Mouse (Mus musculus) layer of hippocampus, postnatal 14 days (tissue): ENCODE measurements around the gene Ifit2. TPM values are rescaled to one million over a fixed set of nuclear protein-coding genes. Genes with fewer than 3 reads are reported as not detected.
A peak's percentile ranks its signal among the peaks of the same experiment; 100 is the strongest.
"Not testable (repeated sequence)": the region's sequence is repeated elsewhere in the genome, so short reads cannot be mapped to it uniquely, and the experiment has no call there.

Source experiments
- DNase-seq, 2 experiments: peaks; one replicate each; pipeline ENCODE4 v3.0.0; 2021 to 2022; ENCODE audit warnings: low spot score in 2 of 2, mixed read lengths in 1 of 2
- total RNA-seq, 2 experiments: library from RNA; stranded (reverse); gene quantifications; 2 replicates each; pipeline ENCODE4 v1.2.3; 2021

Gene Ifit2
- total RNA-seq, 2 experiments from 2014 or later = 3.2 to 4.3 TPM

DNA sequence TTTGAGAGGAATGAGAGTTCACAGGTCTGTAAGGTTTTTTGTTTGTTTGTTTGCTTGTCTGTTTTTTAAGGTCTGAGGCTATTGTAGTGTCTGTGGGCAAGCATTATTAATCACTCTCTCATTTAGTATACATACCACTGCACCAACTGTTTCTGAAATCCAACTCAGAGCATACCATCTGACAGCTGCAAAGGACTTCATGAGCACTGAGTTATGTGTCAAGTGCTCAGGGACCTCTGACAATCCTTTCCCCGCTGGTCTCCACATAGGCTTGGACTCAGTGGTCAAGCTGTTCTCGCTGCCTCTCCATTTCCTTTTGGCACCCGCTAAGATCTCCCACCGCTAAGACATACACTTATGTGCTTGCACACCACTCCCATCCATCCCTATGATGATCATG, 4.3 kb upstream of the Ifit2 start:
- no peak for DNase-seq

- DNase-seq = peak; percentile 49 to 66
Observed at GRCm38 (mm10) chr19:34547976-34548375, 2.5 kb upstream of the Ifit2 start.

- DNase-seq = no peak
Observed at GRCm38 (mm10) chr19:34550205-34550533, 325 bp upstream of the Ifit2 start.

GRCm38 (mm10) chr19:34551981-34552380, 1.5 kb downstream of the Ifit2 start:
- no peak for DNase-seq

DNA sequence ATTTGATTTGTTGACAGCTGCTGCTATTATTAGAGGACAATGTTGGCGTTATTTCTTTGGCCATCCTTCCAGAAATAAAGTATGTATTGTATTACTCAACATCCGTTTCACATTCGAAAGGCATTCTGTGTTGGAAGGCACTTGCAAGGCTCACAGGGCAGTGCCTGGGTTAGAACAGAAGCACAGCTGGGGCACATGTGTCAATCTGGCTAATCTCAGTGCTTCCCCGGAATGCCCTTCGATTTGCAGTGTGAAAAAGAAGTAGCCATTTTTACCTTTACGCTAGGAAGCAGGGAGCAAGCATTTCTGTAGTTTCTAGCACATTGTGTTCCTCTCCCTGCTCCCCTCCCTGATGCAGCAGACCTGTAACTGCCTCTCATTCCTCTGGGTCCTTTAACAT, 2.5 kb downstream of the Ifit2 start:
- DNase-seq = no peak

DNA sequence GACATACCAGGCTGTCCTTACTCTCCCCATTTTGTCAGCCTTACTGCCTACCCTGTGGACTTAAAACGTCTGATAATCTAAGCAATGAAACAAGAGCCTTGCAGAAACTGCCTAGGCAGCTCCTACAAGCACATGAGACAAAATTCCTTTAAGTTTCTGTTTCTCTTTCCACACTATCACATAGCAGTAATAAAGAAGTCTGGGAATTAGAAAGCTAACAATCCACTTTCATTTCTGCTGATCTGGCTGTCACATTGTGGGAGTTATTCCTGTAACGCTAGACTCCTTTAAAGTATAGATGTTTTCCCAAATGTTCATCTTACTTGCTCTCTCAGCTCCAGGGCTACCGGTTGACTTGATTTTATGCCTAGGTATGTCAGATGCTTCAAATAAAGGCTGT, 3.0 kb downstream of the Ifit2 start:
- no peak for DNase-seq

- no peak for DNase-seq
Observed at GRCm38 (mm10) chr19:34554061-34554460, 3.6 kb downstream of the Ifit2 start.

DNA sequence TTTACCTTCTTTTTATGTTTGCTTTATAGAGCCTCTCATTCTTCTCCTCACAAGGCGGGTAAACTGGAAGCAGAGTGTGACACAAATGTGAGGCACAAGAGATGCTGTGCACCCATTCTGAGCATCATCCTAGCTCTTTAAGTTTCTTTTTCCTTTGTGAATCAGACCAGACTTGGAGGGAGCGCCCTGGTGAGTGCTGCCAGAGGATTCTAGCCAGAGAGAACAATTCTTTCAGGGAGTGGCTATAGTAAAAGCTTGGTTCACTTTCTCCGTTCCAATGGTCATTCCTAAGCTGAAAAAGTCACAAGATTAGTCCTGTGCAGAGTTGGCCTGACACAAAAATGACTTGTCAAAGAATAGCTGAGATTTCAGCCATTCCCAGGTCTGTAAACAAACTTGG, 6.1 kb downstream of the Ifit2 start:
- no peak for DNase-seq

DNA sequence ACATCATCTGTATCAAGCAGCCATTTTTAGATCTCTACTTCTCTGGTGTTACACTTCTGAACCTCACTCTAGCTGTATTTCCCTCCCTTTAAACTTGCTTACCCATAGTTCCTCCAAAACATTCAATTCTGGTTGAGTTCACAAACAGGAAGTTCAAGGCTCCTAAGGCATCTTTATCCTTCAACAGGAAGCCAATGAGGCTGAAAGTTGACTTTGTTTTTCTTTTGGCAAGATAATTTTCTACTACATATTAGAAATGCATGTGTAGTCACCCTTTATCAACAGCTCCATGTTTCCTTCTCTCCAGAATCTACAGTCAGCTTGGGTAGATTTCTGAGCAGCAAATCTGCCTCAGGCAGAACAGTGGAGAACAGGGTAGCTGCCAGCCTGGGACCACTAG, 12.1 kb downstream of the Ifit2 start:
- no peak for DNase-seq

GRCm38 (mm10) chr19:34566178-34566784, 15.8 kb downstream of the Ifit2 start:
- DNase-seq = no peak

DNA sequence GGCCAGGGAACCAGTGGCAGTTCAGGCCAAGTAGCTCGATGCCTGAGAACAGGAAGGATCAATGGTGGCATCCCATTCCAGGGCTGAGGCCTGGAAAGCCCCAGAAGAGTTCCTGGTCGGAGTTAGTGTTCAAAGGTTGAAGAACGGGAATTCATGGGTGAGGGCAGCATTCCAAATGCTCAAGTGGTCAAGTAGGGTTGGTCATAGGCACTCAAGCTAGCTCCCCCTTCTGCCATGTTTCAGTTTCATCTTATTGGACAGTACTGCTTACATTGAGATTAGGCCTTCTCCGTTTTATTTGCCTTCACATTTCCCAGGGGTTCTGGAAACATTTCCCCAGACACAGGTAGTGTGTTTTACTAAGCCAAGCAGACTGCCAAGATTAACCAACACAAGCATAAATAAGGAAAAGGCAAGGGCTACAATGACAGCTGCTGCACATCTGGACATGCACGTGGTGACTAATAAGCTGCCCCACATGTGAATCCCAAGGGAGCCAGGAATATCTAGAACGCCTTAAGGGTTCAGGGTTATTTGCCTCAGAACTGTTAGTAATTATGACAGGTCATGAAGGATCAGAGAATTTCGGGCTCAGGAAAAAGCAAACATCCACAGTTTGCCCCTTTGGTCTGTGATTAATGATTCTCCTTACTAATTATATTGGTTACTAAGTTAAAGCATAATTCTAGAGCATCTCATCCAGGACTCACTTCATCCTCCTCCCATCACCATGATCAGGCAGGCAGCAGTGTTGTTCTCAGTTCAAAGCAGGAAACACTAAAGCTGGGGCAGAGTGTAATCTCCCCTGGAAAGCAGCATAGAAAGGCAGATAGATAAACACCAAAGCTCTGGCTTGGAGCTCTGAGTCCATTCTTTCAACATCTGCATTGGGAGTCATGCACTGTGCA, 18.7 kb downstream of the Ifit2 start:
- no peak for DNase-seq

DNA sequence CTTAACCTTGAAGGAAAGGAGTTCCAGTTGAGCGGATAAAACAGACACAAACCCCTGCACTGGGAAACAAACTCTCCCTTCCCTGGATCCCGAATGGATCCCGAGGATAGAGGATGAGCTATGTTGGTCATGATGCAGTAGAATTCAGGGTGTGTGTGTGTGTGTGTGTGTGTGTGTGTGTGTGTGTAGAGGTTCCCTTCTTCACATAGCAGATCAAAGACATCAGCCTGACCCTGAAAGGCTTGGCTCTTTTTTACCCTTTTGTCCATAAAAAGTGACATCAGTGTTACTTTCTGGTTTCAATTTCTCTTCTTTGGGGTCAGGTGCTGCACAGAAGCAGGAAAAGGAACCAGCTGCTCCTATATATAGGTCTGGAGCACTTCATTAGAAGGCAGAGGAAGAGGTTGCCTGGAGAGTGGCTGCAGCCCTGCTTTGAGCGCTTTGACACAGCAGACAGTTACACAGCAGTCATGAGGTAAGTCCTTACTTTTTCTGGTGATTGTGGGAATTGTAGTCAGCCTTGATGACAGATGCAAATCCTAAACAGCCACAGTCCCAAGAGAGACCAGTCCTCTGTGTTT, 19.5 kb downstream of the Ifit2 start:
- DNase-seq = no peak

- no peak for DNase-seq
Observed at GRCm38 (mm10) chr19:34571080-34571479, 20.6 kb downstream of the Ifit2 start.

- no peak for DNase-seq
Observed at GRCm38 (mm10) chr19:34573650-34574049, 23.2 kb downstream of the Ifit2 start.

GRCm38 (mm10) chr19:34577121-34577520, 26.6 kb downstream of the Ifit2 start:
- no peak for DNase-seq

- DNase-seq = not testable (repeated sequence)
Observed at GRCm38 (mm10) chr19:34582696-34583095, 32.2 kb downstream of the Ifit2 start.

- DNase-seq = not testable (repeated sequence)
Observed at GRCm38 (mm10) chr19:34583126-34583766, 32.8 kb downstream of the Ifit2 start, which contains the start of gene Ifit3. Gene Ifit3, plus strand, starts transcription at chr19:34583531.

- not testable (repeated sequence) for DNase-seq
Observed at GRCm38 (mm10) chr19:34585740-34586458, 35.4 kb downstream of the Ifit2 start.

GRCm38 (mm10) chr19:34587898-34588692, 37.6 kb downstream of the Ifit2 start:
- not testable (repeated sequence) for DNase-seq

DNA sequence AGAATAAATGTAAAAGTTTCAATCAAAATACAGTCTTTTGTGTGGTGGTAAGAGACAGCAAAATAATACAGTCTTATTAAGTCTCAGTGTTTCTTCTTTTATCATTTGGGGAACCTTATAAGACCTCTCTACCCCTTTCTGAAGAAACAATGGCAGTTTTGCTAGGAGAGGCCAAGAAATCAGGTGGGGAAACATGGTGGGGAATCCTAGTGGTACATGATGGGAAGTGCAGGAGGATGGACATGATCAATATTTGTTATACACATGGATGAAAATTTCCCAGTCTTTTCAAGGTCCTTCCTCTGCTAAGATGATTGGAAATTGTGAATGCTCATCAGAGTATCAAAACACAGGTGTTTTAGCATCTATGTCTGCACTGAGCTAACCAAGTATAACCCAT, 38.5 kb downstream of the Ifit2 start:
- no peak for DNase-seq
